Mouse (Mus musculus) gastrocnemius, postnatal 14 days (tissue): ENCODE data around the gene Lrrc8b. TPM values are rescaled to one million over a fixed set of nuclear protein-coding genes. Genes with fewer than 3 reads are reported as not detected.

Experiments
- DNase-seq: peaks from one replicate; pipeline ENCODE4 v3.0.0; 2021; ENCODE audit warnings: mixed read lengths
- intact Hi-C: fragments of 180-260 bp; cut with DNase I; formaldehyde crosslinking; loops from one replicate; pipeline ENCODE4 v1.15.1; 2025; ENCODE audit warnings: low total_unique reads
- total RNA-seq, 2 experiments: library from RNA; stranded (reverse); gene quantifications; 2 replicates each; pipeline ENCODE4 v1.2.3; 2021

The Lrrc8b gene
- total RNA-seq, 2 experiments from 2014 or later, result 5.0 to 5.7 TPM

DNA sequence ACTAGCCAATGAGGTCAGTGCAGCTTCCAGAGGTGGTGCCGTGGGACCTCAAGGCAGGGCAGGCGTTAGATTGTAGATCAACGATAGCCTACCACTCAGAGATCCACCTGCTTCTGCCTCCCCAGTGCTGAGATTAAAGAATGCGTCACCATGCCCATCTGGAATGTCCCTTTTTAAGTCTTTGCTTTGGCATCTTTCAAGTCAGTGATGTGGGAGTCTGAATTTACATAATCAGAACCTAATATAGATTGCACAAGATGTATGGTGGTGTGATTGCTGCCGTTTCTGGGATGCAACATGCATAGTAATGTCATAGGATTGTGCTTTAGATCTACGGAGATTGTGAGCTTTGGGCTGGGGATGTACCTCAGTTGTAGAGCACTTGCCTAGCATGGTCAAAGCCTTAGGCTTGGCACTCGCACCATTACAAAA lies 50.9 kb downstream of the Lrrc8b start:
- intact Hi-C loops, result no loop called here
- DNase-seq, result no peak

- no peak for DNase-seq
- intact Hi-C loops, result no loop called here
Measured at GRCm38 (mm10) chr5:105467271-105467670, 51.7 kb downstream of the Lrrc8b start.

DNA sequence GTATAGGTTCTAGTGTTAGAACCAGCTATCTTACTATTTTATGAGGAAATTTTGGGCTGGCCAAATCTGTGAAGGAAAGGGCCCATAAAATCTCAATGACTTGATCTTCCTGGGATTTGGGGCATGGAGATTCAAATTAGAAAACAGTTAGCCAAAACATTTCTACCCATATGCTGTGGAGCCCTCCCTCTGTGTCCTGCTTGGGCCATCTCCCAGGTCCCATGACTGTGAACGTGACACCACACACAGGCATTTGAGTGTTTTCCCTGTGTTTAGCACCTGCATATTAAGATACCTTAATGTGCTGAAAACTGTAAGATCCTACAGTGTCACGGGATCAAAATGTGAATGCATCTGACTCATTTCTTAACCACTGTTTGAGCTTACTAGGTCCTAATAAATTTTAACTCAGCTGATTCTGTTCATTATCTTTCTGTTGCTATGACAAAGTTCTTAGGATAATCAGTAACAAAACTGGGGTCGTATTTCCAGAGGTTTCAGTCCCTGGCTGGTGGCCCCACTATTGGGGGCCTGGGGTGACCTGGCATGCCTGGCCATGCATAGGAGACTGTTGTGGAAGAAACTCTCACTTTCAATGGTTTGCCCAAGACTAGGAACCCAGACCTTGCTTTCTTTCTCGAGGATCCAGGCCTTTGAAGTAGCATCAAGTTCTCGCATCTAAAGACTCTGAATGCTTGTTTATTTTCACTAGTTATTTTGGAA lies 57.6 kb downstream of the Lrrc8b start:
- DNase-seq, result no peak
- intact Hi-C loops, result no loop called here

DNA sequence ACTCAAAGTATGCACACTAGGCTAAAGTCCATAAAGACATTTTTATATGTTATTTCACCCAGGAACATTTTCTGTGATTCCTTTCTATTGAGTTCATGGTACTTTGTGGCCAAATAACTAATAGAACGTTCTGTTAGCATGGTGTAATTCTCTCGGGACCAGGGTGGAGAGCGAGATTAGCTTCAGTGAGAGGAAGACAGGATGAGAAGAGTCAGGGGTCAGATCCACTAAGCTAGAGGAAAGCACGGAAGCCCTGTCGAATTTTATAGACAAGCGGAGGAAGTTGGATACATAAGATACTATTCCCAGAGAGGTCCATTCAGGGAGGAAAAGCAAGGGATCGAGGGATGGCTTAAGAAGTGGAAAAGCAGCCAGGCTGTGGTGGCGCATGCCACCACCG lies 62.0 kb downstream of the Lrrc8b start:
- intact Hi-C loops, result no loop called here
- no peak for DNase-seq

- DNase-seq, result no peak
- intact Hi-C loops, result loop anchor here (10.0 kb wide), 1 partner anchor 75 kb away; no protein-coding TSS in a partner anchor
Measured at GRCm38 (mm10) chr5:105479673-105480072, 64.1 kb downstream of the Lrrc8b start.

GRCm38 (mm10) chr5:105480561-105480960 lies 65.0 kb downstream of the Lrrc8b start:
- DNase-seq, result no peak
- intact Hi-C loops, result loop anchor here (10.0 kb wide), 1 partner anchor 76 kb away; no protein-coding TSS in a partner anchor

DNA sequence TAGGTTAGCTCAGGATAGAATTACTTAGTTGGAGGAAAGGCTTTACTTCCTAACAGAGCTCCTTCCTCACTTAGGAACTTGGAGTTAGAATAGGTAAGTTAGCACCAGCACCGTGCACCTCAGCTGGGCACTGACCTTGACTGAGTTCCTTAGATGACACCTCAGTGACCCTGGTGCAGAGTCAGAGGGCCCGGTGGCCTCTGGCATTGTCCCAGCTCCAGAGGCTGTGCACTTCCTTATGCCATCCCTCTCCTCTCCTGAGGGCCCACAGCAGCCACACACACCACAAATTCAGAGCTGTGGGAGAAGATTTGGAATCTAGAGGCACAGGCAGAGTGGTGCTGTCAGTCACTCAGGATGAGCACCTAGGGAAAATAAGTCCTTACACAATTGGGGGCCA lies 68.1 kb downstream of the Lrrc8b start:
- no peak for DNase-seq
- intact Hi-C loops, result loop anchor here (10.0 kb wide), 1 partner anchor 79 kb away; no protein-coding TSS in a partner anchor

DNA sequence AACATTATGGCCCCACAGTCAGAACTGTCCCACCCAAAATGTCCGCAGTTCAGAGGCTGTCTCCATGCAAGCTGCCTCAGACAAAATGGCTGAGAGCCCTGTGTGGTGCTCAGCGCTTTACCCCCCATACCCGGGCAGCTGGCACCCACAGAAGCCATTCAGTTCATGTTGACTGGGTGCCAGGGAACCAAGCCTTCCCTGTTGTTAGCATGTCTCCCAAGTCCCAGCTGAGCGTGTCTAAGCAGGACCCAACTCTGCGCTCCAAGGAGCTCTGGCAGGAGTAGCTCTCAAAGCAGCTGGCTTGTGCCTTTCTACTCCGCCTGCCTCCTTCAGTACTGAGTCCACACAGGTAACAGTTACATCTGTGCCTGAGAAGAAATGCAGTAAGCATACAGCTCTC lies 68.7 kb downstream of the Lrrc8b start:
- intact Hi-C loops, result loop anchor here (10.0 kb wide), 1 partner anchor 79 kb away; no protein-coding TSS in a partner anchor
- DNase-seq, result peak; percentile 17

GRCm38 (mm10) chr5:105484891-105485290 lies 69.3 kb downstream of the Lrrc8b start:
- DNase-seq, result no peak
- intact Hi-C loops, result loop anchor here (10.0 kb wide), 1 partner anchor 80 kb away; no protein-coding TSS in a partner anchor

DNA sequence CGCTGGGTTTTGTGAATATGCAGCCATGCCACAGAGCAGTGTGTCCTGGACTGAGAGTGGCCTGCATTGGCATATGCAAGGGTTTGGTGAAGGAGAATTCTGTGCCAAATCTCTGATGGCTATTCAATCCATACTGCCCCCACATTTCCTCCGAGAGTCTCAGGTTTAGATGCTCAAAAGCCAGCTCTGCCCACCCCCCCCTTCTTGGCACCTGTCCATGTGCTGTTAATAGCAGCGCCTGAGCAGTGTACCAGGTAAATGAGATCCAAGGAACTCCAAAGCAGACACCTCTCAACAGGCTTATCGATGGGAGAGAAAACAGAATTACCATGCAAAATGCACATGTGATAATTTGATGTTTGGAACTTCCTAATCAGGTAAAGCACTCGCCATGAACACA lies 74.6 kb downstream of the Lrrc8b start:
- intact Hi-C loops, result no loop called here

DNA sequence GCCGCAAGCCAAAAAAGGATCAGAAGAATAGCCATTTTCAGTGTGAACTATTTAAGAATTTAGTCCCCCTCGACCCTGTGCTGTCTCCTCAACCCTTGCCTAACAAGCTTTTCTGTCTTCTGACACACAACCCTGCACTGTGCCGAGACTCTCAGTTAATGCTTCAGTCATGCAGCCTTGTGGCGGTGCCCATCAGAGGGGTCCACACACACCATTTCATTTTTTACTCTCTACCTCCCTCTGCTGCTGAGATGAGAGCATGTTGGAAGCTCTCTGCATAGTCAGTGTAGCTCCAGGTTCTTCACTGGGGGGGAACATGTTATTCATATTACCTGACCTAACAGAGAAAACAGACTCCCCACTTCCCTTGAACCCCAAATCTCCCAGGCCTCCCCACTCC lies 75.8 kb downstream of the Lrrc8b start:
- no peak for DNase-seq
- intact Hi-C loops, result no loop called here

More for the DNA sequence above, 74.6 kb downstream of the Lrrc8b start:
- no peak for DNase-seq

DNA sequence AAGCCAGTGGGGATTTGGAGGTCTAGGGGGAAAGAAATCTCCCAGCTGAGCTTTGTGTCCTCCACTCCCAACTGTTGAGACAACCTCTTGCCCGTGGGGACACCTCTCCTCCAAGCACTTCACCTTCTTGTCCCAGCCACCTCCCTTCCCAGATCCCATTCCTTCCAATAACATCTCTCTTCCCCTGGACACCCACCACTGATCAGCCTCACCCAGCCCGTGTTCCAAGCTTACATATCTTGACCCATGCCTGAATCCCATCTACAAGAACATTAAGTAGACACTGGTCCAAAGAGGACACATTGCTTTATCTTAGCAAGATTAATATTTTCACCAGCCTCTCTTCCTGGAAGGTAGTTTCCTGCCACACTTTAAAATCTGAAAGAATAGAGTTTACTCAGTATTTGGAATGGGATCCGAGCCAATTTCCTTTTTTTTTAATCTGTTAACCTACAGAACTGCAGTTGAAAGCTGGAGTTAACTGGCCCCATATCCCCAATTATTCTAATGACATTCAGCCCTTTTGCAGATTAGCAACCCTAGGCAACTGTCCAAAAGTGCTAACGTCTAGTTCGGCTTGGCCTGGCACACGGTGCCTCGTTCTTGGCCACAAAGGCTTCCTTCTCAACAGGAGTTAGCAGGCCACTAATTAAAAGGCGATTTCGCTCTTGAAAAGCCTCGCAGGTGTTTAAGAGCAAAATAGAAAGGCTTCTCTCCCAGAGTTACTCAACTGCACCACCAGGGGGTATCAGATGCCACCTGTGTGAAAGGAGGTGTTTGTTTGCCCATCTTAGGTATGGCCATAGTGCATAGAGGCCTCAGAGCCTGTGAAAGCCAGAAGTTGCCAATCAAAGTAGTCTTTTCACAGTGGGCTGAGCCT lies 77.0 kb downstream of the Lrrc8b start:
- no peak for DNase-seq
- intact Hi-C loops, result no loop called here

- no peak for DNase-seq
Measured at GRCm38 (mm10) chr5:105493377-105493776, 77.8 kb downstream of the Lrrc8b start.

DNA sequence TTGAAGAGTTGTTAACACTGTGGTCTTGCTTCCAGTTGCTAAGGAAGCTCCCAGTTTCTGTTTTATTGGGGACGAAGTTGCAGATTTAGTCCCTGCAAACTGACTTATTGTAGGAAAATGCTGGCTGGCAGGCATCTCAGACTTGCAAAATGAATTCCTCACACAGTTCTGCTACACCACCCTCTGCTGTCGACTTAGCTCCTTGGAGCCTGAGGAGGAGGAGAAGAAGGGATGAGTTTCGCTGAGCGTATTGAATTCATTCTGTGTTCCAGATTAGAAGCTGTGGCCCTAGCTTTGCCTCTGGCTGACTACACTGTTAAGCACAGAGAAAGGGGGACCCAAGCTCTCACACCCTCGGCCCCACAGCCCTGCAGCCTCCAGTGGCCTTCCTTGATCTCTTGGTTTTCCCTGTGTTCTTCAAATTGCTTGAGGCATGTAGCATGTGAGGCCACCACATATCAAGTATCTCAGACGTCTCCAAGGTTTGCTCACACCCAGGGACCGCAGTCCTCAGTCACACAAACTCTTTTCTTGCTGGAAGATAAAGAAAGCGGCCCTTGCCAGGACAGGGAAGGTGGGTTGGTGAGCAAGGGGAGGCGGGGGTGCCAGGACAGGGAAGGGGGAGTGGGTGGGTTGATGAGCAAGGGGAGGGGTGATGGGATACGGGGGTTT lies 78.8 kb downstream of the Lrrc8b start:
- no peak for DNase-seq
- intact Hi-C loops, result no loop called here

More at GRCm38 (mm10) chr5:105493377-105493776, 77.8 kb downstream of the Lrrc8b start:
- intact Hi-C loops, result no loop called here

- DNase-seq, result peak; percentile 86
- intact Hi-C loops, result no loop called here
Measured at GRCm38 (mm10) chr5:105494918-105495901, 79.6 kb downstream of the Lrrc8b start.

GRCm38 (mm10) chr5:105496133-105496532 lies 80.6 kb downstream of the Lrrc8b start:
- DNase-seq, result no peak
- intact Hi-C loops, result no loop called here

DNA sequence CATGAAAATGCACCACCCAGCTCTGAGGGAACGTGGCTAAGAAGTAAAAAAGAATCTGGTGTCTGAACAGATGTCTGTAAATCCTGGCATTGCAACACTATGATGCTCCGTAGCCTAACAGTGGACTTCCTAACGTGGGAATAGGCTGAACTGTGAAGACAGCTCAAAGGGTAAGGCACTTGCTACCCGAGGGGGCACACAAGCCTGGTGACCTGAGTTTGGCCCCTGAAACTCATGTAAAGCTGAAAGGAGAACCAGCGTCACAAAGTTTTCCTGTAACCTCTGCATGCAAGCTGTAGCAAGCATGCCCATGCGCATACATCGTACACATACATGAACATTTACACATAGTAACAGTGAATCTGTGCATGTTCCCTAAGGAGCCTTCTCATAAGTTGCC lies 81.0 kb downstream of the Lrrc8b start:
- intact Hi-C loops, result no loop called here
- DNase-seq, result no peak

DNA sequence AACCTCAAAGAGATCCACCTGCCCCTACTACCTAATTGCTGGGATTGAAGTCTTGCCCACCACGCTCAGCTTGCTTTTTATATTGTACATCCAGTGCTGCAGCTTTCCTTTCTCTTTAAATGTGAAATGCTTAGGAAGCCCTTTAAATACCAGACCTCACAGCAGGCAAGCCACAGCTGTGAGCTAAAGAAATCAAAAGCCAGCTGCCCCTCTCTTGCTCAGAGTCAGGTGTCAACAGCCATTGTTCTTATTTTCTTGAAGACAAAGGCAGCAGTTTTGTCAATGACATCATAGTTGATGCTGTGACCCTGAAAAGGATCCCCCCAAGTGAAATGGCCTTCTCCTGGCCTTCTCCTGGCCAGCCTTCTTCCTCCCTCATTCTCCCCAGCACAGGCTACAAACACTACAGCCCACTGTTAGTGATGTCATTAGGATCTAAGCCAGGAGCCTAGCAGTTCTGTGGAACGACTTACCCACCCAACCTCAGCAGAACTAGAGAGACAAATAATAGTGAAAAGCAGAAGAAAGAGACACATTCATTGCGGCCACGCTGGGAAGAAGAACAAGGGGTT lies 82.9 kb downstream of the Lrrc8b start:
- intact Hi-C loops, result no loop called here
- DNase-seq, result no peak
